Mouse (Mus musculus): ENCODE data around the gene Tssk4.

Gene Tssk4

DNA sequence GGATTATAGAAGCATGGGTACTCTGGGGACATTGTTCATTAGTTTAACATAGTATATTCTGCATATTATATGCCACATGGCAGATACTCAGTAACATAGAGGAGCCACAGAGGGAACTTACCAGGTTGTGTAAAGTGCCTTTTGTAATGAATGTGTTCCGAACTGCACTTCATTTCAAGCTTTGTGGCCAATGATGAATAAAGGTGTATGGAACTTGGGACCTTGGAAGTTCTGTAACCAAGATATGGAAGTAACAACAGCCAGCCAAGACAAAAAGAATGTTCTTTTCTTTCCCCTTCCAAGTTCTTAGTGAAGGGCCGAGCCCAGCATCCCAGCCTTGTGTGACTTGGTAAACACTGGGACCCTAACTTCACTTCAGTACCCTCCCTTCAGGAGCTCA lies at the start of gene Tssk4:
Gene Tssk4, plus strand, starts transcription at position 301 of the 400 bp plus-strand sequence.
- DNase-seq (ENCODE audit: low spot score), result no peak

DNA sequence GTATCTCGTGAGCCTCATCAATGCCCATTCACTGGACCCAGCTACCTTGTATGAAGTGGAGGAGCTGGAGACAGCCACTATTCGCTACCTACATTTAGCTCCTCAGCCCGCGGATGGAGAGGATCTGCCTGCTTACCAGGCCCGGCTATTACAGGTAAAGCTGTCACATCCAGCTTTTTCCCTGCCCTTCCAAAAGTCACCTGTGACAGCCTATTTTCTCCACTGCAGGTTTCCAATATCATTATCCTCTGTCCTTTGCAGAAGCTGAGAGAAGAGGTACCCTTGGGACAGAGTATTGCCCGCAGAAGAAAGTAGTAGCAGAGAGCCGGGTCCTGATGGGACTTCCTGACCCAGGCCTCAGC lies 46.7 kb upstream of the Tssk4 start, which contains the start of gene Irf9:
Gene Irf9, plus strand, starts transcription at position 301 of the 362 bp plus-strand sequence.
- DNase-seq (ENCODE audit: low spot score), result no peak

DNA sequence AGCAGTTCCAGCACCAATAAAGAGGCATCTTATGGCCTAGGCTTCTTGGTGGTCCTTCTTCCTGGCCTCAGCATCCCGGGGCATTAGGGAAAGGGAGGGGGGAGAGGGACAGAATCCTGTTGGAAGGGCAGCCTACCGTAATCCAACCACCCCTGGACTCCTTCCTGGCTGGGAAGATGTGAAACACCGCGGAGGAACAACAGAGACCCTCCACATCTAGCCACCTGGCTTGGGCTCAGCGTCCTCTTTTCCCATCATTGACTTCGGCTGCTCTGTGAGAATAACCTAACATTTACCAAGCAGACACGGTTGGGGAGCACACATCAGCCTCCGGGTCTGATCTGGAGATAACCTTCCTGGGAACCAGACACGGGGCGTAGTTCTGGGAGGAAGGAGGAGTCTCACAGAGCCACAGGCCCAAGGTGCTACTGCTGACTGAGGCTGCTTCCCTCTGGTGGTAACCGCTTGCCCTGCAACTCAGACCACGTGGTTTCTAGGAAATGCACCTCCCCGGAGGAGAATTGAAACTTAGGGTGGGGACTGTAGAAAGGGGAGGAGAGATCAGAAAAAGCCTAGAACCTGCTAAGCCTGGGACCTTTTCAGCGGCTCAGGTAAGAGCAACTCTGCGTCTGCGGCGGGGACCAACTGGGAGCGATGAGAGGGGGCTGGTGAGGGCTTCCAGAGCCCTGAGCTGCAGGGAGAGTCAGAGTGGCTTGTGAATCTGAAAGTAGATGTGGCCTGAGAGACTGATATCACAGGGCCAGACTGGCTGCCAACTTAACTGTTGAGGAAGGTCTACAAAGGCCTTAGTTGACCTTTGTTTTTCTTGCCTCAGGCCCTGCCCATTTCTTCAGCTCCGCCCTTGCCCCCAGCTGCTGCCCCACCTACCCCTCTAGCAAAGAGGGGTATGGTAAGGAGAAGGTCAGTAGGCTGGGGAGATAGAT lies 46.1 kb upstream of the Tssk4 start:
- DNase-seq (ENCODE audit: low spot score), result peak; percentile 78

DNA sequence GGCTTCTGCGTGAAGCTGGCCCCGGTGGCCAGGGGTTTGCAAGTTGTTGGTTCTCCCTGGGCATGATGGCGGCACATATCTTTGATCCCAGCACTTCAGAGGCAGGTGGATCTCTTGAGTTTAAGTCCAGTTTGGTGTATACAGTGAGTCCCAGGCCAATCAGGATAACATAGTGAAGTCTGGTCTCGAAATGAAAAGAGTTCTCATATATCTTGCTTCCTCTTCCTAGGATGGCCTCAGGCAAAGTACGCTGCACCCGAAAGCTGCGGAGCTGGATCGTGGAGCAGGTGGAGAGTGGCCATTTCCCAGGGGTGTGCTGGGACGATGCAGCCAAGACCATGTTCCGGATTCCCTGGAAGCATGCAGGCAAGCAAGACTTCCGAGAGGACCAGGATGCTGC lies 45.2 kb upstream of the Tssk4 start:
- DNase-seq (ENCODE audit: low spot score), result no peak

DNA sequence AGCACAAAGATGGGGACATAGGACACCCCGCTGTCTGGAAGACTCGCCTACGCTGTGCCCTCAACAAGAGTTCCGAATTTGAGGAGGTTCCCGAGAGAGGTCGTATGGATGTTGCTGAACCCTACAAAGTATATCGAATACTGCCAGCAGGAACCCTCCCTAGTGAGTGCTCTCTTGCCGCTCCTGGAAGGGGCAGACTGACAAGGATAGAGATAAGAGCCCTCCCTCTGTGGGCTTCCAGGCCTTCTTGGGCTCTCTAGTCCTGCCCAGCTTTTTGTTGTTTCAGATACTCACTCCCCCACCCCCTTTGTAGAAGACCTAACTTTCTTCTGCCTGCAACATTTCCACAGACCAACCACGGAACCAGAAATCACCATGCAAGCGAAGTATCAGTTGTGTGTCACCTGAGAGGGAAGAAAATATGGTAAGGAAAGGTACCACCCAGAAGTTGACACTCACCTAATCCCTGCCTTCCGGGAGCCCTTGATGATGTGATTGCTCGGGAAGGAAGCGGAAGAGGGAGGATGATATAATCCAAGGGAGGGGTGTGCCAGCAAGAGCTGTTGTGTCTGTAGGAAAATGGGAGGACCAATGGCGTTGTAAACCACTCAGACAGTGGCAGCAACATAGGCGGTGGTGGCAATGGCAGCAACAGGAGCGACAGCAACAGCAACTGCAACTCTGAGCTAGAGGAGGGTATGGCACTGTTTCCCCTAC lies 44.1 kb upstream of the Tssk4 start:
- no peak for DNase-seq (ENCODE audit: low spot score)

DNA sequence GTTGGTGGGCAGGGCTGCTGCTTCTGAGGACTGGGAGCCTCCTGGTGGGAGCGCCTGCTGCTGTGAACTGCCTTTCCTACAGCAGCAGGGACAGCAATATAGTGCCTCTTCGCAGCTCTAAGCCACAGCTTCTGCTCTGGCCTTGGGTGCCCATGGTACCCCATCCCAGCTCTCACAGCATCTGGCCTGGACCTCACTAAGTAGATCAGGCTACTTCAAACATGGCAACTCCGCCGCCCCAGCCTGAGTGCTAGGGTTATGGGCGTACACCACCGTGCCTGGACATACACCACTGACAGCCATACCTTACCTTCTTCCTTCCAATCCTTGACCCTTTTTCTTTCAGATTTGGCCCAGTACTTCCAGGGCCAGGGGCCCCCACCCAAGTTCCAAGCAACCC lies 41.6 kb upstream of the Tssk4 start:
- no peak for DNase-seq (ENCODE audit: low spot score)

DNA sequence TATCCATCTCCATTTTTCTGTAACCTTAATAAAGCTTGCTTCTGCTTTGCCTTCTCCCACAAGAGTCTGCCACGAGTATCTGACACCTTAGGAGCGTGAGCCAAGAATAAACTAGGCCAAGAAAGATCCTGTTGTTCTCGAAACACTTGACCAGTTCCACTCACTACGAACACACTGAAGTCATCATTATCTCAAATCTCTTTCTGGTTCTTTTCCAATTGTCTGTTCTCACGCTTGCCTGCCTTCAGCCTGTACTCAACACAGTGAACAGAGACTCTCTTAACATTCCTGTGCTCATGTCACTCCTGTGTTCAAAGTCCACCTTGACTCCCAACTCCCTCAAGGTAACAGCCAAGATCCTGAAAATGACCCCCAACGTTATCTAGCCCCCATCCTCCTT lies 36.6 kb upstream of the Tssk4 start:
- DNase-seq (ENCODE audit: low spot score), result no peak

DNA sequence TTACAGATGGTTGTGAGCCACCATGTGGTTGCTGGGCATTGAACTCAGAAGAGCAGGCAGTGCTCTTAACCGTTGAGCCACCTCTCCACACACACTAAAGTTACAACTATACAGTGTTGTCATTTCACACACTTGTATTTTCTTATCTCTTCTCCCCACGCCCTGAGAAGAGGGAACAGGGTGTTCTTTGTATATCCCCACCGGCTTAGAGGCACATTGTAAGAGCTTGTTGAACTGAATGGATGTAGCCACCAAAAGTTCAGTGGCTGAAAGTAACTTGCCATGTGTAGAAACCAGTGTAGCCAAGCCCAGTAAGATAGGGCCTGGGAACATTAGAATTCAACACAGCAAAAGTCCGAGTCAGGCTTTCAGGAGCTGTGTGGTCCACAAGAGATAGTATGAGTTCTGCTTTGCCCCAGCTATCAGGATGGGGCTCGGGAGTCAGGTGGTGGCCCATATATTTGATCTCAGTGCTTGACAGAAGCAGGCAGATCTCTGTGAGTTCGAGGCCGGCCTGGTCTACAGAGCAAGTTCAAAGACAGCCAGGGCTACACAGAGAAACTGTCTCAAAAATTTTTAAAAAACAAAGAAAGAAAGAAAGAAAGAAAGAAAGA lies 35.3 kb upstream of the Tssk4 start:
- DNase-seq (ENCODE audit: low spot score), result no peak

DNA sequence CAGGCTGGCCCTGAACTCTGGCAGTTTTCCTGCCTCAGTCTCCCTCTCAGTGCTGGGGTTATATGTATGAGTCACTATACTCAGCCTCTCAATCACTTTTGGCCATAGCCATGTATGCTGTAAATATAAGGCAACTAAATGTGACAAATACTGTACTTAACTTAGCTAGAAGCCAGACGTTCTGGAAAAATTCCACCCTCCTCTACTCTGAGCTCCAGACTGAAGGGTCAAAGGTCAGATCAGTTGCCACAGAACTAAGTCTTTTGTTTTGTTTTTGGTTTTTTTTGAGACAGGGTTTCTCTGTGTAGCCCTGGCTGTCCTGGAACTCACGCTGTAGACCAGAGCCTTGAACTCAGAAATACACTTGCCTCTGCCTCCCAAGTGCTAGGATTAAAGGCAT lies 34.1 kb upstream of the Tssk4 start:
- no peak for DNase-seq (ENCODE audit: low spot score)

DNA sequence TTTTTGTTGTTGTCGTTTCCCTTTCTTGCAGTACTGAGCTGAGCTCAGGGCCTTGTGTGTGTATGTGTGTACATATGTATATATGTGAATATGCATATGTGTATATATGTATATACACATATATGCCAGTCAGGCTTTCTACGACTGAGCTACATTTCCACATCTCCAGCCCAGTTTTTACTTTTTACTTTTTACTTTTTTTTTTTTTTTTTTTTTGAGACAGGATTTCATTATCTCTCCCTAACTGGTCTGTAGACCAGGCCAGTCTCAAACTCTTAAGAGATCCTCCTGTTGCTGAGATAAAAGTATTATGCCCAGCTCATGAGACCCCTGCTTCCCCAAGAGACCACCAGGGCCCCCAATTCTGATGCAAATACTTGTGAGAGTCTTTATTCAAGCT lies 33.1 kb upstream of the Tssk4 start:
- no peak for DNase-seq (ENCODE audit: low spot score)

DNA sequence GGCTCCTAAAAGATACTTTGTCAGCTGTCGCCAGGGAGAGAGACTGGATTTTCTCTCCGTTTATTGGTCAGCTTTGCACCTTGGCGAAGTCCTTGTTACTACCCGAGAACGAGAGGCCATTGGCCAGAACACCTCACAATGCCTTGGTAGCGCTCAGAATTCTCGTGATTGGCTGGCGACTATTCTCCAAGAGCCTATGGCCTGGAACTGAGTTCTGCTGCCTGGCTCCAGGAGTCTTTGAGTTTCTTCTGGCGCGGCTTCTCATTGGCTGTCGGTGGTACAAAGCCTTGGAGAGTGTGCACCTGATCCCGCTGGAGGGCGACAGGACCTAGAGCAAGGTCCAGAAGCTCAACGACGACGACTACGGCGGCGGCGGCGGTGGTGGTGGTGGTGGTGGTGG lies 32.2 kb upstream of the Tssk4 start, which contains the start of gene Rec8:
Gene Rec8, plus strand, starts transcription at position 216 of the 400 bp plus-strand sequence.
- no peak for DNase-seq (ENCODE audit: low spot score)

DNA sequence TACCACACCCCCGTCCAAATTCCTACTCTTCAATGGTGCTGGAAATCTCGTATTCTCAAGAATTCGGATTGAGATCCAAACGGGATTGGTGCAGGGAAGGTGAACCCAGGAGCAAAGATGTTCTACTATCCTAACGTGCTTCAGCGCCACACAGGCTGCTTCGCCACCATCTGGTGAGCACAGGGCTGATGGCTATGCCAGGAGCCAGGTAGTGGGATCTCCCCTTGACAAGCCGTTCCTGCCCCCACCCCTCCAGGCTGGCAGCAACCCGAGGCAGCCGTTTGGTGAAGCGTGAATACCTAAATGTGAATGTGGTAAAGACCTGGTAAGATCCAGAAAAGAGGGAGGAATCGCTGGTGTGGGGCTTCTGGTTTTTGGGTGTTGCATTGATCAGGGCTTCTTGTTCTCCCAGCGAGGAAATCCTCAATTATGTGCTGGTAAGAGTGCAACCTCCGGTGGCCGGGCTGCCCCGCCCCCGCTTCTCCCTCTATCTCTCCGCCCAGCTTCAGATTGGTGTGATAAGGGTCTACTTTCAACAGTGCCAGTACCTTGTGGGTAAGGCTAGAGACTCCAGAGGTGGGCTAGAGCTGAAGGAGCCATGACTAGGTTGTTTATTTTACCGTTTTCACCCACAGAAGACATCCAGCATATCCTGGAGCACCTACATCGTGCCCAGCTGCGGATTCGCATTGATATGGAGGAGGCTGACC lies 31.3 kb upstream of the Tssk4 start:
- no peak for DNase-seq (ENCODE audit: low spot score)

DNA sequence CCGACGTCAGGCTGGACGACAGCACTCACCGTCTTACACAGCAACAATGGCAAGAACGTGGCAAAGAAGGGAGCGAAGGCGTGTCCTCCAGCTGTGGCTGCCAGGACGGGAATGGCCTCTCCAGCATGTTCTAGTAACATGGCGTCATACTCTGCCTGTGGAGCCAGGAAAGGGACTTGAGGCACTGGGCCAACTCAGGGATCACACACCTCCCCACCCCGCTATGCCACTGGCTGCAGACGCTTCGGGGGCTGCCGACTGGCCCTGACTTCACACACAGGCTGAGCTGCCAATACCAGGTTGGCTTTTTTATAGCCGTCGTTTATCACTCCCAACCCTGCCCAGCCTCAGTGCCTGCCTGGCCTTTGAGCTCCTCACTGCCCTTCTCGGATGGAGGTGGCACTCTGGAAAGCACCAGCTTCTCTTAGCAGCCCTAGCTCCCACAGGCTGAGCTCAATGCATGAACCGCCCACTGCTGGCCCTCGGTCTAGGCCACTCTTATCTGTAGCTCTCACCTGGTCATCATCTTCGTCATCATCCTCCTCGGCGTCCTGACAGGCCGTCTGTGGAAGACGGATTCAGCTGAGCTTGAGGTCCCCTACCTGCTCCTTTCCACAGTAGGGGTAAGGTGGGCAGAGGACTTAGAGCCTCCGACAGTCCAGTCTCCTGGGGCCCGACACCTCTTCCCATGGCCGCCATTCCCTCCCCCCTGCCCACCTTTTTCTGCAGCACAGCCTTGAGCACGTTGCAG lies 21.7 kb upstream of the Tssk4 start:
- DNase-seq (ENCODE audit: low spot score), result no peak

DNA sequence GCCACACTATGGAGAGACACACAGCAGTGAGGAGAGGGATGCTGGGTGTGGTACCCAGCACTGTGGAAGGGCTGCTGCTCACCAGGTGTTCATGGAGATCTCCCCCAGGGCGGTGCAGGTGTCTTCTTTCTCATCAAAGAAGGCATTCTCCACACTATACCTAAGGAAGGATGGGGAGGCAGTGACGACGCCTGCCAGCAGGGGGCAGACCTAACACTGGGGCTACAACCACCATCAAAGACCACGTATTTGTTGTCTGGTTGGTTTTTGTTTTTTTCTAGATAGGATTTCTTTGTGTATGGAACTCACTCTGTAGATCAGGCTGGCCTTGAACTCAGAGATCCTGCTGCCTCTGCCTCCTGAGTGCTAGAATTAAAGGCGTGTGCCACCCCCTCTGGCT lies 20.7 kb upstream of the Tssk4 start:
- DNase-seq (ENCODE audit: low spot score), result no peak

DNA sequence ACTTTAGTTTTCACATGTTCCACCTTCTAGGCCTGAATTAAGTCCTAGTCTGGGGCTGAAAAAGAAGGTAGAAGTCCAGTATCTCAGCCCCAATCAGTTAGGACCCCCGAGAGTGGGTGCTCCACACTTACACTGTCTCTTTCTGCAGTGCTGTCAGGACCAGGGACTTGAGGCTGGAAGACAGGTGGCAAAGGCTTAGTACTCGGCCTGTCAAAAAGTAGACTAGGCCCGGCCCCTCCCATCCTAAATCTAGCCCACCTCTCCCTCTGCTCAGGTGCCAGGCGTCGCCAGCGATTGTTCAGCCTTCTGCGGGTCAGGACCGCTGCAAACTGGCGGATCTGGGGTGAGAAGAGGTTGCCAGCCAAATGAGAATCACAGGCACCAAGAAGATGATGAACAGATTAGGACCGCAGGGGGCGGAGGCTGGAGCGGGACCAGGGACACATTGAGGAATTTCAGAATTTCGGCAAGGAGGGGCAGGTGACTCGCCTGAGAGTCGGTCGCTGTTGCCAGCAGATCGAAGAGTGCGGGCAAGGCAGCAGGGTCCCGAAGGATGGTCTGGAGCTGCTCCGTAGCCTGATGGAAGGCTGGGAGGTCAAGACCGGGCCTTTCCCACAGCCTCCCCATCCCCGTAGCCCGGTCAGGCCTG lies 15.0 kb upstream of the Tssk4 start:
- no peak for DNase-seq (ENCODE audit: low spot score)

DNA sequence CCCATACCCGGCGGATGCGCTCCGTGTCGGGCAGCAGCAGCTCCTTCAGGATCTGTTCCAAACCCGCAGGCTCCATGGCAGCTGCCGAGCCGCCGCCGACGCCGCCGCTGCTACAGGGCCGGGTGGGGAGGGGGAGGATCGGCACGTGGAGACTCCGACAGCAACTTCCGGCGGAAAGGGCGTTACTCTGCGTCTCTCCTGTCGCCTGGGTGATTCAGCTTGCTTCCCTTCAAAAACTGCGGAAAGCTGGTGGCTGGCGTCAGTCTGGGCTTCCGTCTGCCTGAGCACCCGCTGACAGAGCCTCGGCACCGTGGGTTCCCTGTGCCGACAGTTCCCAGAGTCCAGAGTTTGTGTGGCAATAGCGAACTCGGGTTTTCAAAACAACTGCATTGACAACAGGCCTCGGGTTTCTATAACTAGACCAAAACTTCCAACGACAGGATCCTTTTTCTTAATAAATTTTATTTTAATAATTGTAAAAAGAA lies 14.4 kb upstream of the Tssk4 start, which contains the start of gene Ipo4:
Gene Ipo4, minus strand, starts transcription at position 435 of the 485 bp plus-strand sequence.
- peak; percentile 33 for DNase-seq (ENCODE audit: low spot score)

DNA sequence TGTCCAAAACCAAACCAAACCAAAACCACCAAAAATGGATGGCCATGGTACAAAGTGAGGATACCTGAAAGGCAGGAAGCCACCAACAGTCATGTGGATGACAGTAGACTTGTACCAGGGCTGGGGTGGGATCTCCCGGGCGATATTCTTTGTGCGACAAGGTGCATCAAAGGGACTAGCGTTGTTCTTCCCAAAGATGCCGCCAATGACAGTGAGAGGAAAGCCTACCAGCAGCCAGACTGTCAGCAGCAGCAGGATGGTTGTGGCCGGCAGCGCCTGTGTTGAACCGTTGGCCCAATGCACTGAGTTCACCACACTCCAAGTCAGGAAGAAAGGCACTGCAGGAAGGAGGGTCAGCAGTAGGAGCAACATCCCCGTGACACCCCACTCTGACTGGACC lies 12.2 kb upstream of the Tssk4 start, which contains the start of gene Gm49378:
Gene Gm49378, minus strand, starts transcription at position 101 of the 400 bp plus-strand sequence.
- no peak for DNase-seq (ENCODE audit: low spot score)

DNA sequence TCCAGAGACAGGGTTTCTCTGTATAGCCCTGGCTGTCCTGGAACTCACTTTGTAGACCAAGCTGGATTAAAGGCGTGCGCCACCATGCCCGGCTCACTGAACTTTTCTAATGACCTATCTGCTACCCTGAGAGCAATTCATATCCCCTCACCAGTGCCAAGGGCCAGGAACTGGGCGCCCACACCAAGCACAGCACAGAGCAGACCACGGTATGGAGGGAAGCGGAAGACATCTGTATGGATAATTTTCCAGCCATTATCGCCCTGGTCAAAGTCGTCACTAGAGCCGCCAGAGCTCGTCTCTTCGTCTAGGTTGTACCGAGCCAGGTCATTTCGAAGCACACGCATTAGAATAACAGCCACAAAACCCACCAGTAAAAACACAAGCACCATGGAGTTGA lies 9.2 kb upstream of the Tssk4 start:
- DNase-seq (ENCODE audit: low spot score), result no peak

DNA sequence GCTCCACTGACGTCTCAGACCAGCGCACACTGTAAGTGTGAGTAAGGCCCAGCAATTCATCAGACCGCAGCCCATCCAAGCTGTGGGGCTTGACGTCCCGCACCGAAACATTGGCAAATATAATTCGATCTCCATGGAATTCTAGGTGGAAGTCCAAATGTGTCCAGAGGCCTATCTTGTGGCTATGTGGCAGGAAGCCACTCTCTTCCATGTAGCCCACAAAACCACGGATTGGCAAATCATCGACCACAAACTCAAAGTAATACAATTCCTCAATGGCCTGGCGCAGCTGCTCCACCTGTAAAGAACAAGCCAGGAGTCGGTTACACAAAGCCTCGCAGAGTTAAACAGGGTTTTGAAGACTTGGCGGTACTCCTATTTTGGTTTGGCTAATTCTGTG lies 8.7 kb upstream of the Tssk4 start:
- no peak for DNase-seq (ENCODE audit: low spot score)

DNA sequence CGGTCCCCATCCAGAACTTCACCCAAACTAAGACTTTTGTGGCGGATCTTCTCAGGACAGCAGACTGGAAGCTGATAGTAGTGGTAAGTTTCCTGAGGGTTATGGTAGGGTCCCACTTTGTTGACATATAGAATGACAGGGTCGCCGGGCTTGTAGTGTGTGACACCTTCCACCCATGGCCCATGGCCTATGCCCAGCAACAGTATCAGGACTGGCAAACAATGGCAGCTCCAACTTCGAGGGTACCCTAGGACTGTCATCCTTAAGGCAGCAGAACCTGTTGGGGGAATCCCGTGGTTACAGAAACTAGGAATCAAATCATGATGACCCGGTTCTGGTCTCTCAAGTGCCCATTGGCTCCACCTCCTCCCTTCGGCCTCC lies 7.3 kb upstream of the Tssk4 start:
- no peak for DNase-seq (ENCODE audit: low spot score)

Data from ovary, postnatal 10 days (tissue).